Mouse (Mus musculus): Measurements from ENCODE around the gene Ace.

- TF ChIP-seq JUND (IDR thresholded peaks at IDR 0.05; ENCODE audit: low read depth, low read length) (no peak), RAD21 (IDR thresholded peaks at IDR 0.05; ENCODE audit: low read depth, low read length) (no peak), POLR2AphosphoS5 (IDR thresholded peaks at IDR 0.05; ENCODE audit: borderline replicate concordance, low read depth, low read length) (no peak), POLR2A (IDR thresholded peaks at IDR 0.05; ENCODE audit: control insufficient read depth in 1 of 2, insufficient read depth in 1 of 2, low read depth in 1 of 2, low read length in 2 of 2, poor library complexity in 1 of 2) (no peak), CHD2 (IDR thresholded peaks at IDR 0.05; ENCODE audit: low read length) (no peak), SMC3 (IDR thresholded peaks at IDR 0.05; ENCODE audit: low read depth, low read length) (no peak), MEF2A (IDR thresholded peaks at IDR 0.05; ENCODE audit: extremely low read depth, insufficient replicate concordance, low read depth, low read length, poor library complexity, severe bottlenecking) (no peak)
Measured at GRCm38 (mm10) chr11:105920836-105921235, 46.9 kb upstream of the Ace start.

Measured in MEL (cell line).